Mouse (Mus musculus): ENCODE measurements at regions not wholly inside any gene's neighbourhood (a gene's known extent, or its start where the extent isn't known, plus 50 kb on each side); places are given as distances from the start of the nearest gene placed in this dataset.

- no peak for TF ChIP-seq GATA1 (IDR thresholded peaks at IDR 0.05; ENCODE audit: borderline replicate concordance, low read length)
- no peak for TF ChIP-seq FLI1 (IDR thresholded peaks at IDR 0.05; ENCODE audit: low read length)
Measured at GRCm38 (mm10) chr10:96337797-96338608, 201.6 kb downstream of the Gm5426 start.

Data from megakaryocyte, embryonic 14.5 days (primary cell).